In genomic region chr11:29171959-29172391, GRCm38 (mm10) we compare ENCODE assay signal across 8 mouse cellular contexts. TPM values are rescaled to one million over a fixed set of nuclear protein-coding genes. Genes with fewer than 3 reads are reported as not detected.
DNase-seq lines count a peak whose midpoint lies in the region; ATAC-seq lines count a peak whose summit lies in the region.

No protein-coding gene starts in this region.

- intact Hi-C loops in left cerebral cortex, postnatal 10 days (cut with DNase I): no loop called here

- peak; percentile 24 to 32 for DNase-seq in cerebellum, postnatal 4 days (ENCODE audit: low spot score in 2 of 2)
- peak; percentile 5 to 24 for DNase-seq in gastrocnemius, adult 8-10 months (ENCODE audit: low spot score in 2 of 2)
- DNase-seq in left cerebral cortex, postnatal 10 days (ENCODE audit: extremely low spot score in 1 of 2, low spot score in 2 of 2): peak; percentile 49 to 53
- DNase-seq in right cerebral cortex, postnatal 10 days (ENCODE audit: low spot score in 2 of 2): peak; percentile 71 to 82
- peak; percentile 56 for DNase-seq in urinary bladder, postnatal 14 days (ENCODE audit: low spot score)

- ATAC-seq in activated CD4-positive, CD25-positive, alpha-beta regulatory T cell, adult 4 months: peak; percentile 57
- peak; percentile 52 for ATAC-seq in inflammation-experienced regulatory T-cells, adult 6 months
- ATAC-seq in megakaryocyte progenitor cell, adult 5-6 weeks (replicated peaks; ENCODE audit: poor library complexity): peak; percentile 24

RNA-seq across cellular contexts. Expression of gene Ppp4r3b, which starts 0.7 kb away (rescaled TPM):
- polyA plus RNA-seq in activated CD4-positive, CD25-positive, alpha-beta regulatory T cell, adult 4 months (2017; shearing (Covaris generic)): 100 to 1,000 TPM; 111 to 115 TPM
- 10 to 100 TPM; 19.2 to 31.6 (median 23.7) TPM for total RNA-seq in gastrocnemius, adult 8-10 months (2022)
- polyA plus RNA-seq in inflammation-experienced regulatory T-cells, adult 6 months (2017; shearing (Covaris generic)): 100 to 1,000 TPM; 104 to 167 (median 105) TPM
- 10 to 100 TPM; 46.0 to 50.4 TPM for total RNA-seq in left cerebral cortex, postnatal 10 days (2021)
- 103 and 108 TPM in 2 replicates for total RNA-seq in megakaryocyte progenitor cell, adult 5-6 weeks (2015)
- total RNA-seq in megakaryocyte progenitor cell, adult 5-6 weeks (2017): 116 and 149 TPM in 2 replicates

RNA-seq across cellular contexts. Expression of gene Pnpt1, which starts 41.4 kb away (rescaled TPM):
- 10 to 100 TPM; 31.6 to 40.2 TPM for polyA plus RNA-seq in activated CD4-positive, CD25-positive, alpha-beta regulatory T cell, adult 4 months (2017; shearing (Covaris generic))
- total RNA-seq in gastrocnemius, adult 8-10 months (2022): 10 to 100 TPM; 12.9 to 15.2 (median 13.9) TPM
- polyA plus RNA-seq in inflammation-experienced regulatory T-cells, adult 6 months (2017; shearing (Covaris generic)): 10 to 100 TPM; 30.2 to 48.6 (median 35.3) TPM
- total RNA-seq in left cerebral cortex, postnatal 10 days (2021): 10 to 100 TPM; 24.9 to 30.1 TPM
- total RNA-seq in megakaryocyte progenitor cell, adult 5-6 weeks (2015): 69.5 and 69.8 TPM in 2 replicates
- total RNA-seq in megakaryocyte progenitor cell, adult 5-6 weeks (2017): 51.1 and 66.2 TPM in 2 replicates

Comparison
In these comparisons a context has a peak if more than half of its experiments do, and no peak if none do; other contexts are left out.
1. Peak in every context shown above with its lines: DNase-seq and ATAC-seq.
2. DNase-seq: peak in every context shown above with its lines; median percentile 76 in right cerebral cortex, postnatal 10 days; 56 in urinary bladder, postnatal 14 days; 51 in left cerebral cortex, postnatal 10 days; 28 in cerebellum, postnatal 4 days; 14 in gastrocnemius, adult 8-10 months.